Mouse (Mus musculus) forebrain, embryonic 11.5 days (tissue): Measurements from ENCODE around the gene Adamts14. TPM values are rescaled to one million over a fixed set of nuclear protein-coding genes. Genes with fewer than 3 reads are reported as not detected.

Experiments used
- ATAC-seq: fragments of 200-750 bp; cut with Nextera tagmentation; replicated peaks from 2 replicates; pipeline ENCODE4 v1.8.0; 2017; ENCODE audit warnings: moderate TSS enrichment; ENCODE audit not compliant: low FRiP score
- DNase-seq: peaks from one replicate; pipeline ENCODE4 v3.0.0-alpha.2; 2017; ENCODE audit warnings: low spot score
- H3K27ac ChIP-seq: fragments of 300-500 bp; sonication (generic); 2 replicates; pipeline ENCODE4 v1.5.1; 2014; ENCODE audit warnings: low read depth, low read length
- H3K27me3 ChIP-seq: fragments of 300-500 bp; sonication (generic); 2 replicates; pipeline ENCODE4 v1.6.1; 2014; ENCODE audit warnings: mild to moderate bottlenecking, low read length, mixed read lengths; ENCODE audit not compliant: control insufficient read depth, insufficient read depth
- H3K36me3 ChIP-seq: fragments of 300-500 bp; sonication (generic); 2 replicates; pipeline ENCODE4 v1.6.1; 2014; ENCODE audit warnings: mild to moderate bottlenecking, low read length, moderate library complexity, mixed read lengths; ENCODE audit not compliant: control insufficient read depth, insufficient read depth
- H3K4me1 ChIP-seq: fragments of 300-500 bp; sonication (generic); replicated peaks from 2 replicates; pipeline ENCODE4 v1.6.1; 2014; ENCODE audit warnings: low read length, mixed read lengths; ENCODE audit not compliant: control insufficient read depth, insufficient read depth
- H3K4me2 ChIP-seq: fragments of 300-500 bp; sonication (generic); 2 replicates; pipeline ENCODE4 v1.6.1; 2014; ENCODE audit warnings: low read depth, mild to moderate bottlenecking, low read length, moderate library complexity, mixed read lengths; ENCODE audit not compliant: severe bottlenecking
- H3K4me3 ChIP-seq: fragments of 300-500 bp; sonication (generic); 2 replicates; pipeline ENCODE4 v1.5.1; 2014; ENCODE audit warnings: low read depth, low read length
- H3K9ac ChIP-seq: fragments of 300-500 bp; sonication (generic); 2 replicates; pipeline ENCODE4 v1.6.1; 2014; ENCODE audit warnings: low read length
- H3K9me3 ChIP-seq: fragments of 300-500 bp; sonication (generic); 2 replicates; pipeline ENCODE4 v1.6.1; 2016; ENCODE audit warnings: low read length, mixed read lengths; ENCODE audit not compliant: control insufficient read depth
- WGBS: fragments of 180-500 bp; shearing (Covaris S2); extraction: QIAGEN DNeasy Blood & Tissue Kit; methylation state at CpG from one replicate; pipeline ENCODE4 v1.1.7; 2014; 5-methylcytosine and 5-hydroxymethylcytosine counted together
- polyA plus RNA-seq: library from polyadenylated mRNA; unstranded; fragments of >200 nt; fragmentation: Nextera tagmentation; extraction: Ambion mirVana; gene quantifications from 2 replicates; pipeline ENCODE4 v1.2.1, GENCODE M21; 2014

Adamts14 gene
- polyA plus RNA-seq, 1 experiment from 2014 or later: 0.60 TPM

DNA sequence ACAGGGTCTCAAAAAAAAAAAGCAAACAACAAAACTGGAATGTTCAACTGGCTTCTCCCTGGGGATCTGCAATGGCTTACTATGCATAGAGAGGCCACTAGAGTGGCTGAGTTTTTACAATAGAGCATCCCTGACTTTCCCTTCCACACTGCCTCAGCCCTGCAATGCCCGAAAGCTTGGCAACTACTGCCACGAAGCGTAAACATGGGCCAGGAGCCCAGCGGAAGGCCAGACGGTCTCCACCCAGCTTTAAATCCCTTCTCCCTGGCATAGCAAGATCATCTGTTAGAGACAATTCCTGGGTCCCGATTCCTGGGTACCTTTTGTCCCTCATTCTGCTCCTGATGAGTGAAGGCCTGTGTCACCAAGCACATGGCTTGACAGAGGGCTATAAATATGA is 30.8 kb upstream of the Adamts14 start:
- no peak for ATAC-seq
- Histone ChIP-seq H3K27ac (no peak overlapping the region), H3K4me3 (no peak overlapping the region), H3K4me2 (no peak overlapping the region), H3K9ac (no peak overlapping the region), H3K9me3 (no peaks in the 10 kb centered on the region), H3K4me1 (no peaks in the 10 kb centered on the region), H3K36me3 (no peaks in the 10 kb centered on the region), H3K27me3 (no peaks in the 10 kb centered on the region)
- no peak for DNase-seq
- WGBS: 84% methylated on average over 6 of the region's 6 CpGs

DNA sequence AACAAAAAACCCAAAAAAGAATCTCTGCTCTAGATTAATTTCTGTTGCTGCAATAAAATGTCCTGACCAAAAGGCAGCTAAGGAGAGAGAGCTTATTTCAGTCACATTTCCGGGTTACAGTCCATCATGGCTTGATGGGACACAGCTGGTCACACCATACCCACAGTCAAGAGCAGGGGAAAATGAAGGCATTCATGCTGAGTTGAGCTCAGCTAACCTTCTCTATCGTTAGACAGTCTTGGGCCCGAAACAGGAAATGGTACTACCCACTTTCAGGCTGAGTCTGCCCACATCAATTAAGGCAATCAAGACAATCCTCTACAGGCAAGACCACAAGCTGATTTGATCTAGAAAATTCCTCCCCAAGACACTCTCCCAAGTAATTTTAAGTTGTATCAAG is 27.8 kb upstream of the Adamts14 start:
- Histone ChIP-seq H3K4me1 (no peaks in the 10 kb centered on the region), H3K4me2 (no peak overlapping the region), H3K4me3 (no peak overlapping the region), H3K27me3 (no peaks in the 10 kb centered on the region), H3K9ac (no peak overlapping the region), H3K36me3 (no peaks in the 10 kb centered on the region), H3K9me3 (no peaks in the 10 kb centered on the region), H3K27ac (no peak overlapping the region)
- DNase-seq: no peak
- WGBS: 87% methylated on average over 3 of the region's 3 CpGs
- no peak for ATAC-seq

DNA sequence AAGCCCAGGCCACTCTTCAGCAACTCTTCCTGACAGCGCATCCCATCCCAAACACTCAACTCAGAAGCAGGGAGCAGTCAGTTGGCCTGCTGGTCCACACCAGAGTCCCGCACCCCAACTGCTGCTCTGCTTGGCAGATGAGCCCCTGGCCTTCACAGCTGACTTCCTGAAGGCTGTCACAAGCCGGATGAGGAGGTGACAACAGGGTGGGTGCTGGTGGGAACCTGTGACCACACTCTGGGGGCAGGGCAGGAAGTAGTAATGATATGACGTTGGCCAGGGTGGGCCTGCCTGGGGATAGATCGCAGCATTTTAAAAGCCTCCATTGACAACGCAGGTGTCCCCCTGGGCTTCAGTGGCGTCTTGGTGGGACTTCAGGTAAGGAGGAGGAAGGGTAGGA is 24.2 kb upstream of the Adamts14 start, which contains the start of gene Prf1:
TSS of gene Prf1 (plus strand) at position 357 of the 400 bp plus-strand sequence.
- no peaks in the 10 kb centered on the region for H3K36me3 ChIP-seq
- no peak within 1 kb of the TSS for H3K4me3 ChIP-seq
- H3K4me2 ChIP-seq: no peak within 1 kb of the TSS
- H3K27ac ChIP-seq: no peak within 1 kb of the TSS
- no peaks in the 10 kb centered on the region for H3K27me3 ChIP-seq
- no peaks in the 10 kb centered on the region for H3K4me1 ChIP-seq
- ATAC-seq (no peak), DNase-seq (peak; percentile 47)
- H3K9ac ChIP-seq: no peak within 1 kb of the TSS
- WGBS: 91% methylated on average over 7 of the region's 7 CpGs
- H3K9me3 ChIP-seq: no peaks in the 10 kb centered on the region

DNA sequence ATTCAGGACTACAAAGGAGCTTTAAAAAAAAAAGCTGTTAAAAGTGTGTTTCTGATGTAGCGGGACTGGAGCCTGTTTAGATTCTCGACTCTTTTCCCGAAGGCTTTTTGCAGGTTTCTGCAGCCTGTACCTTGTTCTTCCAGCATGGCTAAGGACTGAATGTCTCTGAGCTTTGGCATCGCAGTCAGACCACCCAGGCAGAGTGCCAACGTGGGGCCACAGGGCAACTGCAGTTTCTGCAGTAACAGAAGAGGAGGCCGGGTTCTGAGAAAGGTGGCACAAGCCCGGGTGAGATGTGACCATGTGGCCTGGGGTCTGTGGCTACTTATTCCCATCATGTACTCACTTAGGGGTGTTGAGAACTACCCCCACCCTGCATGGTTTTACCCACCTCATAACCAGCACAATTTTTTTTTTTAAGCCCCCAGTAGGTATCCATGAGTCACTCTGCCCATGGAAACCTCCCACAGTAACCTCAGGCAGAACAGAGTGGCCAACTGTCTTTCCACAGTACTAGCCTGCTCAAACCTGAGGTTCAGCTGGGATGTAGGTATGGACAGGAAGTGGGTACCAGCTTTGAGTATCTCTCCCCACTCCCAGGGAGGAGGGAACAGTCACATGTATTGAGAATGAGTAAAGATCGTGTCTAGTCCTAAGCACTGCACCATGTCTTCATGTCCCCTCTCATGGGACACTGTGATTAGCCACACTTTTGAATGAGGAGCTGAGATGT is 23.6 kb upstream of the Adamts14 start:
- no peak overlapping the region for H3K9ac ChIP-seq
- no peak overlapping the region for H3K4me3 ChIP-seq
- H3K36me3 ChIP-seq: no peaks in the 10 kb centered on the region
- H3K4me1 ChIP-seq: no peaks in the 10 kb centered on the region
- 85% methylated on average over 8 of the region's 8 CpGs for WGBS
- no peak overlapping the region for H3K4me2 ChIP-seq
- DNase-seq (no peak), ATAC-seq (no peak)
- no peaks in the 10 kb centered on the region for H3K9me3 ChIP-seq
- no peaks in the 10 kb centered on the region for H3K27me3 ChIP-seq
- no peak overlapping the region for H3K27ac ChIP-seq

DNA sequence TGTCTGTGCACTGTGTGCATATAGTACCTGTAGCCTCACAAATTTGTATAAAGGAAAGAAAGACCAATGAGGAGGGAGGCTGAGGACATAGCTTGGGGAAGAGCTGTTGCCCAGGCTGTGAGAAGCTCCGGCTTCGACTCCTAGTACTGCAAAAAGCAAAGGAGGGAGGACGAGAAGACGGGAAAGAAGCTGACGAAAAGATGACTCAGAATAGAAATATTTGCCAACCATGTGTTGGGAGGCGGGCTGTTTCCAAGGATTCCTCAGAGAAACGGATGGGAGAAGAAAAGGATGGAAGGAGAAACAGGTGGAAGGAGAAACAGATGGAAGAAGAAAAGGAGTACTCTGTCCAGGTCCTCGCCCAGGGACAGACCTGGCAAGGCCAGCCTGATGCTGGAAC is 21.0 kb upstream of the Adamts14 start:
- H3K9ac ChIP-seq: no peak overlapping the region
- H3K27ac ChIP-seq: no peak overlapping the region
- H3K4me1 ChIP-seq: no peaks in the 10 kb centered on the region
- H3K4me2 ChIP-seq: no peak overlapping the region
- no peaks in the 10 kb centered on the region for H3K27me3 ChIP-seq
- WGBS: 88% methylated on average over 8 of the region's 8 CpGs
- no peaks in the 10 kb centered on the region for H3K36me3 ChIP-seq
- no peak for DNase-seq
- H3K9me3 ChIP-seq: no peaks in the 10 kb centered on the region
- no peak overlapping the region for H3K4me3 ChIP-seq
- ATAC-seq: no peak

DNA sequence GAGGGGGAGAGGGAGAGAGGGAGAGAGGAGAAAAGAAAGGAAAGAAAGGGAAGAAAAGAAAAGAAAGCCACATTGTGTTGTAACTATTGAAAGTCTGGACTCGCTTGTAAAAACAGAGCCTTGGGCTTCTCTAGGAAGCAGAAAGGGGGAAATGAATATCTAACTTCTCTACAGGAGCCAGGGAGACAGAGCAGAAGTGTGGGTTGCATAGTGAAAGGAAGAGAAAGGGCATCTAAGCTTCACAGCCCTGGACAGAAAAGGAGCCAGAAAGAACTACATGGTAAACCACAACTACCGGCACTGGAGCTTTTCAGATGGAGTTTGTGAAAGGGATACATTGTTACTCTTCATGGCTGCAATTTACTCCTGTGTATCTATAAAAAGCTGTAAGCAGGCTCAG is 17.2 kb upstream of the Adamts14 start:
- no peaks in the 10 kb centered on the region for H3K9me3 ChIP-seq
- H3K27ac ChIP-seq: no peak overlapping the region

DNA sequence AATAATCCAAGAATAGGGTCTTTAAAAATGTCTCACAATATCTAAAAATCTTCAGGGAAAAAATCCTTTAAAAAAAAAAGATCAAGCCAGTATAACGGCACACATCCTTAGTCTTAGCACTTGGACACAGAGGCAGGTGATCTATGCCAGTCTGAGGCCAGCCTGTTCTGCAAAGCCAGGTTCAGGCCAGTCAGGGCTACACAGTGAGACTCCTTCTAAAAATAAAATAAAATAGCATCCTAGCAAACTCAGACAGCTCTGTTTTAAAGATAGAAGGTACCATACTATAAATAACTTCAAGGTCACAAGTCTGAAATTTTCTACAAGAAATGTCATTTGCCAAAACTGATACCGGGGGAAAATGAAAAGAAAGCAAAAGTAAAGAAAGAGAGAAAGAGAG is 16.8 kb upstream of the Adamts14 start:
- Histone ChIP-seq H3K4me2 (no peak overlapping the region), H3K27me3 (no peaks in the 10 kb centered on the region), H3K4me3 (no peak overlapping the region), H3K36me3 (no peaks in the 10 kb centered on the region), H3K9me3 (no peaks in the 10 kb centered on the region), H3K4me1 (no peaks in the 10 kb centered on the region), H3K27ac (no peak overlapping the region), H3K9ac (no peak overlapping the region)
- DNase-seq (no peak), ATAC-seq (no peak)
- WGBS: 87% methylated on average over 2 of the region's 2 CpGs

More for the DNA sequence above, 17.2 kb upstream of the Adamts14 start:
- ATAC-seq (no peak), DNase-seq (no peak)
- 40% methylated on average over 2 of the region's 2 CpGs for WGBS
- Histone ChIP-seq H3K4me2 (no peak overlapping the region), H3K4me1 (no peaks in the 10 kb centered on the region), H3K9ac (no peak overlapping the region), H3K27me3 (no peaks in the 10 kb centered on the region), H3K36me3 (no peaks in the 10 kb centered on the region), H3K4me3 (no peak overlapping the region)

DNA sequence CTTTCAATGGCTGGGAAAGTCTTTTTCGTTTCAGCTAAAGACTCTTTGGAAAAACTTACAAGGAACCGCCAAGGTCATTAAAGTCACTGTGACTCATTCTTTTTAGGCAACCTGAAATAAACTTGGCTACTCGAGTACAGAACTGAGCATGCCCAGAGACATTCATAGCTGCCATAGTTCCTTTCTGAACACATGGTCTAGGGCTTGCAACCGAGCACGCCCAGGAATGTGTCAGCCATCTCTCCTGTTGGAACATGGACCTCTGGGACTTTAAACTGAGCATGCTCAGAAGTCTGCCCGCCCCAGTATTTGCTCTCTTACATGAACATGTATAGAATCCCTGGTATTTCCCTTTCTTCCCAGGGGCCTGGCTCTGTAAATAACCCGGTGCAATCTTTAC is 13.0 kb upstream of the Adamts14 start:
- DNase-seq: no peak
- 80% methylated on average over 7 of the region's 7 CpGs for WGBS

DNA sequence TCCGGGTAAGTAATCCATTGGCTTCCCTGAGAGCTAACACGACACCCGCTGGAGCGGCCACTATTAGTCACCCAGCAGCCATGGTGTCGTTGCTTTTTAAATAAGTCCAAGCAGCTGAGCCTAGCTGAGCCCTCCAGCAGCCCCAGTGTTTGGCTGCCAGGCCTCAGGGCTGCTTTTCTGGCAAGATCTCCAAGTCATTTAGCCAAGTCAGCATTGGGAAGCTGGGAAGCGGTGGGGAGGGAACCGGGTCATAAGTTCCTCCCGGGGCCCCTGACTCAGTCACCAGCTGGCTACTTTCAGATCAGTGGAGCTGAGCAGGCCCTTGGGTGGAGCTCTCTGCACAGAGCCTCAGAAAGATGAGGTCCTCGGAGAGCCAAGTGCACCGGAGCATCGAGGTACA is 12.0 kb upstream of the Adamts14 start:
- ATAC-seq: no peak
- 87% methylated on average over 11 of the region's 11 CpGs for WGBS

More for the DNA sequence above, 13.0 kb upstream of the Adamts14 start:
- Histone ChIP-seq H3K36me3 (no peaks in the 10 kb centered on the region), H3K4me1 (no peaks in the 10 kb centered on the region), H3K27me3 (no peaks in the 10 kb centered on the region), H3K9me3 (no peaks in the 10 kb centered on the region), H3K4me3 (no peak overlapping the region), H3K4me2 (no peak overlapping the region), H3K27ac (no peak overlapping the region), H3K9ac (no peak overlapping the region)
- no peak for ATAC-seq

More for the DNA sequence above, 12.0 kb upstream of the Adamts14 start:
- Histone ChIP-seq H3K4me3 (no peak overlapping the region), H3K4me2 (no peak overlapping the region), H3K9me3 (no peaks in the 10 kb centered on the region), H3K36me3 (no peaks in the 10 kb centered on the region), H3K9ac (no peak overlapping the region), H3K4me1 (no peaks in the 10 kb centered on the region), H3K27ac (no peak overlapping the region), H3K27me3 (no peaks in the 10 kb centered on the region)
- DNase-seq: no peak
